Mouse (Mus musculus): Measurements from ENCODE around the gene Ifnk. TPM values are rescaled to one million over a fixed set of nuclear protein-coding genes. Genes with fewer than 3 reads are reported as not detected.
A peak's percentile ranks its signal among the peaks of the same experiment; 100 is the strongest.

Gene Ifnk
- polyA plus RNA-seq, 2 experiments from 2014 or later: not detected

GRCm38 (mm10) chr4:35140317-35140716, 11.5 kb upstream of the Ifnk start:
- peak; percentile 74 for ATAC-seq

GRCm38 (mm10) chr4:35143472-35144102, 8.3 kb upstream of the Ifnk start:
- ATAC-seq: no peak

- ATAC-seq: no peak
Observed at GRCm38 (mm10) chr4:35145726-35146125, 6.1 kb upstream of the Ifnk start.

- ATAC-seq: no peak
Observed at GRCm38 (mm10) chr4:35146597-35146996, 5.3 kb upstream of the Ifnk start.

GRCm38 (mm10) chr4:35148326-35148725, 3.5 kb upstream of the Ifnk start:
- no peak for ATAC-seq

- no peak for ATAC-seq
Observed at GRCm38 (mm10) chr4:35150706-35151105, 1.1 kb upstream of the Ifnk start.

- ATAC-seq: no peak
Observed at GRCm38 (mm10) chr4:35154051-35154450, 2.2 kb downstream of the Ifnk start.

- ATAC-seq: no peak
Observed at GRCm38 (mm10) chr4:35155132-35155922, 3.5 kb downstream of the Ifnk start.

- peak; percentile 47 for ATAC-seq
Observed at GRCm38 (mm10) chr4:35156149-35156611, 4.3 kb downstream of the Ifnk start.

- peak; percentile 93 for ATAC-seq
Observed at GRCm38 (mm10) chr4:35156751-35157611, 5.1 kb downstream of the Ifnk start, which contains the start of gene Mob3b. TSS of gene Mob3b (minus strand) at chr4:35157484.

GRCm38 (mm10) chr4:35157815-35158214, 6.0 kb downstream of the Ifnk start:
- no peak for ATAC-seq

- no peak for ATAC-seq
Observed at GRCm38 (mm10) chr4:35165275-35165674, 13.4 kb downstream of the Ifnk start.

GRCm38 (mm10) chr4:35165947-35166346, 14.1 kb downstream of the Ifnk start:
- no peak for ATAC-seq

GRCm38 (mm10) chr4:35167855-35168254, 16.0 kb downstream of the Ifnk start:
- no peak for ATAC-seq

GRCm38 (mm10) chr4:35169571-35170125, 17.8 kb downstream of the Ifnk start:
- ATAC-seq: no peak

- ATAC-seq: no peak
Observed at GRCm38 (mm10) chr4:35172471-35172870, 20.6 kb downstream of the Ifnk start.

GRCm38 (mm10) chr4:35173551-35173950, 21.7 kb downstream of the Ifnk start:
- ATAC-seq: no peak

- no peak for ATAC-seq
Observed at GRCm38 (mm10) chr4:35175566-35175965, 23.7 kb downstream of the Ifnk start.

- ATAC-seq: no peak
Observed at GRCm38 (mm10) chr4:35177926-35178645, 26.2 kb downstream of the Ifnk start.

- ATAC-seq: no peak
Observed at GRCm38 (mm10) chr4:35187617-35188326, 35.9 kb downstream of the Ifnk start.

GRCm38 (mm10) chr4:35189794-35190193, 37.9 kb downstream of the Ifnk start:
- no peak for ATAC-seq
